Mouse (Mus musculus) CH12.LX (cell line): ENCODE measurements around the gene Cpeb1. TPM values are rescaled to one million over a fixed set of nuclear protein-coding genes. Genes with fewer than 3 reads are reported as not detected.

Source experiments
- DNase-seq: peaks from one replicate; pipeline ENCODE4 v3.0.0-alpha.2; 2013; ENCODE audit errors: extremely low read depth
- H3K27ac ChIP-seq: 2 replicates; pipeline ENCODE4 v1.5.1; 2012; ENCODE audit warnings: low read depth, mild to moderate bottlenecking, control low read depth, moderate library complexity; ENCODE audit not compliant: insufficient read depth
- H3K27me3 ChIP-seq: replicated peaks from 2 replicates; pipeline ENCODE3; 2012; ENCODE audit warnings: inconsistent platforms
- H3K36me3 ChIP-seq, 2 experiments: replicated peaks in 1 of 2; 2 replicates each; pipeline versions ENCODE3 to v1.6.1; 2012; ENCODE audit warnings: inconsistent platforms in 1 of 2, low read length in 1 of 2, mild to moderate bottlenecking in 1 of 2, mixed read lengths in 1 of 2, moderate library complexity in 1 of 2; ENCODE audit not compliant: control insufficient read depth in 1 of 2, insufficient read depth in 1 of 2
- H3K4me1 ChIP-seq, 2 experiments: 2 replicates each; pipeline ENCODE4 v1.6.1; 2012; ENCODE audit warnings: inconsistent platforms in 1 of 2, moderate library complexity in 1 of 2; ENCODE audit not compliant: insufficient read depth in 2 of 2, control insufficient read depth in 1 of 2
- H3K4me2 ChIP-seq: 2 replicates; pipeline ENCODE4 v1.6.1; 2012; ENCODE audit warnings: low read depth, mild to moderate bottlenecking, control low read depth; ENCODE audit not compliant: poor library complexity, insufficient read depth, severe bottlenecking
- H3K4me3 ChIP-seq, 3 experiments: fragments of 150-350 bp in 1 of 3; sonication (generic) in 1 of 3; replicated peaks in 1 of 3; 2 replicates each; pipeline versions ENCODE3 to v1.5.1; 2011 to 2012; ENCODE audit warnings: low read depth in 2 of 3, low read length in 2 of 3, mild to moderate bottlenecking in 2 of 3, moderate library complexity in 2 of 3, control low read depth in 1 of 3, improper control_type of control experiment in 1 of 3, inconsistent platforms in 1 of 3, mixed read lengths in 1 of 3; ENCODE audit not compliant: poor library complexity in 1 of 3
- H3K79me2 ChIP-seq: replicated peaks from 2 replicates; pipeline ENCODE4 v1.6.1; 2012; ENCODE audit warnings: mild to moderate bottlenecking, moderate library complexity; ENCODE audit not compliant: control insufficient read depth, poor library complexity, insufficient read depth, severe bottlenecking; ENCODE audit errors: extremely low read depth
- H3K9ac ChIP-seq: 2 replicates; pipeline ENCODE4 v1.6.1; 2012; ENCODE audit warnings: low read depth, mild to moderate bottlenecking, control low read depth, moderate library complexity; ENCODE audit not compliant: insufficient read depth
- H3K9me3 ChIP-seq: replicated peaks from 2 replicates; pipeline ENCODE3; 2012; ENCODE audit warnings: low read length, inconsistent platforms, mixed read lengths
- CHD1 ChIP-seq: IDR thresholded peaks from 2 replicates; pipeline ENCODE4 v1.6.1; 2012; ENCODE audit warnings: low read depth, low read length, improper control_type of control experiment, inconsistent platforms
- CTCF ChIP-seq, 2 experiments: IDR thresholded peaks in 1 of 2; conservative IDR thresholded peaks in 1 of 2; 2 replicates each; pipeline ENCODE4 v1.5.1; 2011 to 2012; ENCODE audit warnings: low read depth in 2 of 2, low read length in 2 of 2, improper control_type of control experiment in 1 of 2, inconsistent platforms in 1 of 2, mild to moderate bottlenecking in 1 of 2, moderate library complexity in 1 of 2
- E2F4 ChIP-seq: IDR thresholded peaks from 2 replicates; pipeline ENCODE4 v1.6.1; 2011; ENCODE audit warnings: low read depth, low read length, improper control_type of control experiment; ENCODE audit not compliant: insufficient replicate concordance
- EP300 ChIP-seq: IDR thresholded peaks from 2 replicates; pipeline ENCODE4 v1.6.1; 2011; ENCODE audit warnings: low read length, improper control_type of control experiment
- ETS1 ChIP-seq: conservative IDR thresholded peaks from 2 replicates; pipeline ENCODE4 v1.6.1; 2012; ENCODE audit warnings: low read depth, mild to moderate bottlenecking, inconsistent platforms, low read length, improper control_type of control experiment, moderate library complexity
- GABPA ChIP-seq: IDR thresholded peaks from 2 replicates; pipeline ENCODE4 v1.6.1; 2012; ENCODE audit warnings: low read depth, low read length, improper control_type of control experiment, inconsistent platforms; ENCODE audit not compliant: insufficient replicate concordance
- JUN ChIP-seq: IDR thresholded peaks from 2 replicates; pipeline ENCODE4 v1.6.1; 2011; ENCODE audit warnings: low read depth, mild to moderate bottlenecking, low read length, improper control_type of control experiment, moderate library complexity; ENCODE audit not compliant: insufficient read depth
- MAFK ChIP-seq: IDR thresholded peaks from 2 replicates; pipeline ENCODE4 v1.6.1; 2011; ENCODE audit warnings: low read length, improper control_type of control experiment; ENCODE audit not compliant: insufficient replicate concordance
- MAZ ChIP-seq: IDR thresholded peaks from 2 replicates; pipeline ENCODE4 v1.6.1; 2012; ENCODE audit warnings: low read depth, mild to moderate bottlenecking, inconsistent platforms, low read length, improper control_type of control experiment, moderate library complexity
- MEF2A ChIP-seq: IDR thresholded peaks from 2 replicates; pipeline ENCODE4 v1.6.1; 2014; ENCODE audit warnings: low read depth, mild to moderate bottlenecking, inconsistent platforms, low read length, improper control_type of control experiment, borderline replicate concordance
- MXI1 ChIP-seq: IDR thresholded peaks from 2 replicates; pipeline ENCODE4 v1.6.1; 2011; ENCODE audit warnings: mild to moderate bottlenecking, low read depth, low read length, improper control_type of control experiment
- NRF1 ChIP-seq: IDR thresholded peaks from 2 replicates; pipeline ENCODE4 v1.6.1; 2014; ENCODE audit warnings: low read depth, mild to moderate bottlenecking, inconsistent platforms, low read length, improper control_type of control experiment, moderate library complexity
- PAX5 ChIP-seq: IDR thresholded peaks from 2 replicates; pipeline ENCODE4 v1.6.1; 2012; ENCODE audit warnings: low read length, inconsistent platforms, mixed read lengths
- POLR2A ChIP-seq: IDR thresholded peaks from 2 replicates; pipeline ENCODE4 v1.6.1; 2011; ENCODE audit warnings: low read depth, mild to moderate bottlenecking, improper control_type of control experiment, low read length
- POLR2AphosphoS2 ChIP-seq: IDR thresholded peaks from 2 replicates; pipeline ENCODE4 v1.6.1; 2011; ENCODE audit warnings: low read depth, low read length, improper control_type of control experiment
- RCOR1 ChIP-seq: conservative IDR thresholded peaks from 2 replicates; pipeline ENCODE4 v1.6.1; 2012; ENCODE audit warnings: low read depth, mild to moderate bottlenecking, inconsistent platforms, low read length, improper control_type of control experiment
- SIN3A ChIP-seq: IDR thresholded peaks from 2 replicates; pipeline ENCODE4 v1.6.1; 2012; ENCODE audit warnings: low read length, improper control_type of control experiment, inconsistent platforms
- TCF12 ChIP-seq: IDR thresholded peaks from 2 replicates; pipeline ENCODE4 v1.6.1; 2014; ENCODE audit warnings: low read depth, mild to moderate bottlenecking, inconsistent platforms, low read length, improper control_type of control experiment
- ZC3H11A ChIP-seq: IDR thresholded peaks from 2 replicates; pipeline ENCODE4 v1.6.1; 2012; ENCODE audit warnings: low read depth, mild to moderate bottlenecking, inconsistent platforms, low read length, improper control_type of control experiment
- ZKSCAN1 ChIP-seq: IDR thresholded peaks from 2 replicates; pipeline ENCODE4 v1.6.1; 2012; ENCODE audit warnings: low read depth, inconsistent platforms, low read length, improper control_type of control experiment, borderline replicate concordance
- dilution Hi-C: fragments of 300-500 bp; cut with MboI; formaldehyde crosslinking; loops from 2 replicates; pipeline ENCODE4 v1.14.3; 2020; ENCODE audit warnings: low sequenced_read_pairs; ENCODE audit not compliant: extremely low pct_unique_long_range_greater_than_20kb, extremely low pct_ligation_motif_present
- in situ Hi-C: fragments of 300-500 bp; cut with MboI; formaldehyde crosslinking; loops from 3 replicates; pipeline ENCODE4 v1.14.3; 2019; ENCODE audit warnings: low sequenced_read_pairs, low pct_ligation_motif_present, low pct_unique_long_range_greater_than_20kb, mixed read lengths
- polyA plus RNA-seq: library from polyadenylated mRNA; unstranded; fragments of >175 nt; gene quantifications from 2 replicates; pipeline ENCODE4 v1.2.1, GENCODE M21; 2012; ENCODE audit warnings: low read depth; ENCODE audit not compliant: insufficient read length
- total RNA-seq, 2 experiments: library from RNA; depleted of rRNA; stranded (reverse); fragments of 300-350 nt in 1 of 2; fragments of >200 nt in 1 of 2; gene quantifications; 2 replicates each; pipeline ENCODE4 v1.2.3; 2012 to 2014

Gene Cpeb1
- total and polyA plus RNA-seq, 3 experiments: 0.26 TPM; not detected in 2

- no peaks in the 10 kb centered on the region for H3K36me3 ChIP-seq
- H3K27ac ChIP-seq: no peak overlapping the region
- no peak overlapping the region for H3K4me2 ChIP-seq
- no peaks in the 10 kb centered on the region for H3K9me3 ChIP-seq
- H3K4me3 ChIP-seq: no peak overlapping the region
- dilution Hi-C loops: no loop called here
- H3K9ac ChIP-seq: no peak overlapping the region
- no peak for DNase-seq
- in situ Hi-C loops: no loop called here
- peaks cover 3 to 13% of the 10 kb centered on the region in 2 experiments; a peak in 3 of 4 replicates for H3K4me1 ChIP-seq
- no peaks in the 10 kb centered on the region for H3K79me2 ChIP-seq
- no peak for TF ChIP-seq MXI1
- TF ChIP-seq MEF2A: no peak
- no peak for TF ChIP-seq POLR2A
- TF ChIP-seq ETS1: no peak
- TF ChIP-seq EP300: no peak
- no peak for TF ChIP-seq POLR2AphosphoS2
- no peaks in the 10 kb centered on the region for H3K27me3 ChIP-seq
These were observed 82.8 kb downstream of the Cpeb1 start for GRCm38 (mm10) chr7:81372337-81372920.

GRCm38 (mm10) chr7:81371811-81372210 lies 83.5 kb downstream of the Cpeb1 start:
- Histone ChIP-seq H3K27me3 (no peaks in the 10 kb centered on the region), H3K27ac (no peak overlapping the region), H3K9ac (no peak overlapping the region), H3K79me2 (no peaks in the 10 kb centered on the region), H3K4me2 (no peak overlapping the region), H3K36me3 (no peaks in the 10 kb centered on the region), H3K9me3 (no peaks in the 10 kb centered on the region), H3K4me3 (no peak overlapping the region), H3K4me1 (peaks cover 3 to 13% of the 10 kb centered on the region in 2 experiments; a peak in 3 of 4 replicates)
- dilution Hi-C loops: no loop called here
- in situ Hi-C loops: no loop called here
- no peak for DNase-seq
- no peak for TF ChIP-seq E2F4
- no peak for TF ChIP-seq CTCF (conservative IDR thresholded peaks at IDR 0.05 in 1 of 2, IDR thresholded peaks at IDR 0.05 in 1 of 2; ENCODE audit: low read depth in 2 of 2, low read length in 2 of 2)
- no peak for TF ChIP-seq MAZ
- TF ChIP-seq ZKSCAN1: no peak
- TF ChIP-seq ZC3H11A: no peak
- no peak for TF ChIP-seq NRF1
- no peak for TF ChIP-seq CHD1
- TF ChIP-seq EP300: no peak
- no peak for TF ChIP-seq SIN3A
- TF ChIP-seq TCF12: no peak
- TF ChIP-seq JUN: no peak
- no peak for TF ChIP-seq PAX5
- TF ChIP-seq RCOR1: no peak
- no peak for TF ChIP-seq GABPA
- TF ChIP-seq MEF2A: no peak
- no peak for TF ChIP-seq MAFK
